Mouse (Mus musculus) brain, embryonic 14.5 days (tissue): ENCODE results near the gene Kmt2a.
"Not testable (repeated sequence)": the region's sequence is repeated elsewhere in the genome, so short reads cannot be mapped to it uniquely, and the experiment has no call there.

Experiments
- CTCF ChIP-seq: fragments of 200-500 bp; IDR thresholded peaks from 2 replicates; pipeline ENCODE4 v1.5.1; 2012; ENCODE audit warnings: inconsistent platforms, mild to moderate bottlenecking, moderate library complexity, borderline replicate concordance; ENCODE audit not compliant: insufficient read depth, insufficient read length; ENCODE audit errors: extremely low read depth
- POLR2A ChIP-seq: fragments of 200-500 bp; IDR thresholded peaks from 2 replicates; pipeline ENCODE4 v1.6.1; 2012; ENCODE audit warnings: mild to moderate bottlenecking, inconsistent platforms, borderline replicate concordance; ENCODE audit not compliant: poor library complexity, insufficient read depth, insufficient read length, severe bottlenecking; ENCODE audit errors: extremely low read depth

DNA sequence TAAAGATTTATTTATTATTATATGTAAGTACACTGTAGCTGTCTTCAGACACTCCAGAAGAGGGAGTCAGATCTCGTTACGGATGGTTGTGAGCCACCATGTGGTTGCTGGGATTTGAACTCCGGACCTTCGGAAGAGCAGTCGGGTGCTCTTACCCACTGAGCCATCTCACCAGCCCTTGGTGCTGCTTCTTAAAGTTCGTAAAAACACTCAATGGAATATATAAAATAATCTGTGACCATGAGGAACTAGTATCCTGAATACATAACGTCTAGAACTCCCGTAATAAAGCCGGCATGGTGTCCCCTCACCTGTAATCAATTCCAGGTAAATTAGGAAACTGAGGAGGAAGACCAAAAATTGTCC lies 113.1 kb downstream of the Kmt2a start:
- TF ChIP-seq POLR2A, CTCF: not testable (repeated sequence)
